Mouse (Mus musculus) heart, adult 8-10 months (tissue): Measurements from ENCODE around the gene Gripap1. TPM values are rescaled to one million over a fixed set of nuclear protein-coding genes. Genes with fewer than 3 reads are reported as not detected.
"Not testable (repeated sequence)": the region's sequence is repeated elsewhere in the genome, so short reads cannot be mapped to it uniquely, and the experiment has no call there.

Experiments
- DNase-seq: peaks from one replicate; pipeline ENCODE4 v3.0.0; 2022; ENCODE audit warnings: low spot score
- total RNA-seq, 4 experiments: library from RNA; stranded (reverse); gene quantifications; 2 replicates each; pipeline ENCODE4 v1.2.4; 2022

Gene Gripap1
- total RNA-seq, 4 experiments from 2014 or later: 23.1 to 26.1 (median 24.7) TPM

DNA sequence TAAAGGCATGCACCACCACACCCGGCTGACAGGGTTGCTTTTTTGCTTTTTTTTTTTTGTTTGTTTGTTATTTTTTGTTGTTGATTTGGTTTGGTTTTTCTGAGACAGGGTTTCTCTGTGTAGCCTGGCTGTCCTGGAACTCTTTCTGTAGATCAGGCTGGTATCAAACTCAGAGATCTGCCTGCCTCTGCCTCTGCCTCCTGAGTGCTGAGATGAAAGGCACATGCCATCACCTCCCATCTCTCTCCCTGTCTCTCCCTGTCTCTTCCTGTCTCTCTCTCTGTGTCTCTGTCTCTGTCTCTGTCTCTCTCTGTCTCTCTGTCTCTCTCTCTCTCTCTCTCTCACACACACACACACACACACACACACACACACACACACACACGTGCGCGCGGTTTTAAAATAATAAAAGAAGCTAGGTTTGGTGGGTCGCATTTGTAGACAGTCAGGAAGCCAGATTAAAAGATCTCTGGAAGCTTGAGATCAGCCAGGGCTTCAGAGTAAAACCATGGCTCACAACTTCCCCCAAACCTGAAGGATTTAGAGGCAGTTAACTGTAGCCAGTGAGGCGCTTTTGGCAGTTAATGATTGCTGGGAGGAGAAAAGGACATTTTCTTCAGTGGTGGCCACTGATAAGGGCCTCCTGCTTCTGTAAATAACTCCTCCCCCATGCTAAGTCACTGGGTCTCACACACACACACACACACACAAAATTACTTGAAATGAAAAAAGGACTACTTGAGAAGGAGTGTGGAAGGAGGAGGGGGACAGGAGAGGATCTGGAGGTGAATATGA, 10.9 kb upstream of the Gripap1 start:
- DNase-seq: no peak

- no peak for DNase-seq
These were observed 10.3 kb upstream of the Gripap1 start for GRCm38 (mm10) chrX:7779294-7779693.

DNA sequence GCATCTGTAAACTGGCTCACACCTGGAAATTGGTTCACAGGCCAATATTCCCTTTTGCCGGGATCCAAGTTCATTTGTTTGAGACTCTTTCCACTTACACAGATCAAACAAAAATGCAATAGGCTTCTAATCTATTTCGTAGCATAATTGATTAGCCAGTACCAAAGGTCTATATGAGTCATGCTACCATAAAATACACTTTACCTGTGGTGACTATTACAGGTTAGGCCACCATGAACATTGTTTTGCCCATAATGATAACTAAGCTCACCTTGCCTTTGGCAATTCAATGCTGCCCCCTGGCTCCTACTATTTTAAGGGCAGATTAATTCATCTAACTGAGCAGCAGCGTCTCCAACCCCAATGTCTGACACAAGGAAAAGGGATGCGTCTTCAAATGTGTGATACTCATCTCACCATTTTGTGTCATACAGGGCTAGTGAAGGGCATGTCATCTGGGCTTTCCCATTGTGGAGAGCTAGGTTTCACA, 6.9 kb upstream of the Gripap1 start:
- DNase-seq: no peak

DNA sequence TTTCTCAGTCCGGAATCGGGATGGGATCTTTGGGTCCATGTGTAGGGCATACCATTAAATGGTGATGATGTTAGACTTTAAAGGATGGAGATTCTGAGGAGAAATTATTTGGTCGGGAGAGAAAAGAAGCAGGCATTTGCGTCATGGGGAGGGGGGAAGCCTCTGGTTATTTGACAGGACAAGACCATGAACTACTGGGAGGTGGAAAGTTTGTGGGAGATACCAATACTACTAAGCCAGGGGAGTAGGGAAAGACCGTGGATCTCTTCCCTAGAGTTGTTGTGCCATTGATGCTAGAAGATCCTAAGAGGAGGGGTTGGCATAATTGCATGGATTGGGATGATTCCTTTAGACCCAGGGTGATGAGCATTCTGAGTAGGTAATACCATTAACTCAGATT, 744 bp downstream of the Gripap1 start:
- DNase-seq: no peak

- DNase-seq: no peak
These were observed 3.8 kb downstream of the Gripap1 start for GRCm38 (mm10) chrX:7793361-7793760.

- no peak for DNase-seq
These were observed 5.5 kb downstream of the Gripap1 start for GRCm38 (mm10) chrX:7795016-7795415.

GRCm38 (mm10) chrX:7797327-7797726, 7.8 kb downstream of the Gripap1 start:
- DNase-seq: no peak

- not testable (repeated sequence) for DNase-seq
These were observed 12.6 kb downstream of the Gripap1 start for GRCm38 (mm10) chrX:7802157-7802556.

DNA sequence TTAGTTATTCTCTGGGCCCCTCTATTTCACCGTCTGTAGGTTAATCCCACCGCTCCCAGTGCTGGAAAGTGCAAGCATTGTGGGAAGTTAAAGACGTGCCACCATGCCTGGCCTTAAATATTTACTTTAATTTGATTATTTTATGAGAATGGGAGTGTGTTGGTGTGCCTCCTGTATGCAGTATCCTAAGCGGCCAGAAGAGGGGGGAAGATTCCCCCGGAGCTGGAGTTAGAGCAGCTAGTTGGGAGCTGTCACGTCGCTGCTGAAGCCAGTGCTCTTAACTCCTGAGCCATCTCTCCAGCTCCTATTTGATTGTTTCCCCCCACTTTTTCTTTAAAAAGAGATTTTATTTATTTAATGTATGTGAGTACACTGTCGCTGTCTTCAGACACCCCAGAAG, 25.5 kb downstream of the Gripap1 start:
- not testable (repeated sequence) for DNase-seq

DNA sequence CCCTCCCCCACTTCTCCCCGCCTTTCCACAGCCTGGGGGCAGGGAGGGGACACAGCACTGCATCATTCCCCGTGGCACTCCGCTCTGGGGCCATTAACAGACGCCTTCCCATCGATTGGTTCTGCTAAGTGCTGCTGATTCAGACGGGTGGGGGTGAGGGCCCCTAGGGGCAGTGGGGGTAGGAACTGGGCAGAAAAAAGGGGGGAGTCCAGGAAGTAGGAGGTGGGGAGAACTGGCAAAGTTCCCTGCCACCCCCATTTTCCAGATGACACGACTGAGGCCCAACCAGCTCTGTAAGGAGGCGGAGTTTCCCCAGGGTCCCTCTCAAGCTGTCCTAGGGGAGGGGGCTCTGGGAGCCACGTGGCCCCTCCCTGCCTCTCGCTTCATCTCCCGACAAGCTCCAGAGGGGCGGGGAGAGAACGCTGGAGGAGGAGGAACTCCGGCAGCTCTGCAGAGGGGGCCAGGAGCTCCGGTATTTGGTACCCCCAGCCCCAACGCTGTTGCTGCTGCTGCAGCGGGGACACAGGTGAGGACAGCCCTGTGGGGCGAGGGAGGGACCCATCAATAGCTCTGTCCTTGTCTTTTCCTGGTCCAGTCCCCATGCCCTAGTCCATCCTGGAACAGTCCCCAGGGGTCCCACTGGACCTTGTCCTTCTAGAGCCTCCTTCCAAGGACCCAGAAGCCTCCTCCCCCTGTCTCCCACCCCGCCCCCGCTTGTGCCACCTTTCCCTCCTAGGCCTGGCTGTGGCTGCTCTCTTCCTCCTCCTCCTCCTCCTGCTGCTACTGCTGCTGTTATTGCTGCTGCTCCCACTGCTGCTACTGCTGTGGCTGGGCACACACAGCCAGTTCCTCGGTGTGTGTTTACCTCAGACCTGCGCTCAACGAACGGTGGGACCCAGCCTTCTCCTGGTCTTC, 32.6 kb downstream of the Gripap1 start, which contains the start of gene Kcnd1:
Kcnd1 (plus strand) TSS at position 425 of the 915 bp plus-strand sequence.
- no peak for DNase-seq

DNA sequence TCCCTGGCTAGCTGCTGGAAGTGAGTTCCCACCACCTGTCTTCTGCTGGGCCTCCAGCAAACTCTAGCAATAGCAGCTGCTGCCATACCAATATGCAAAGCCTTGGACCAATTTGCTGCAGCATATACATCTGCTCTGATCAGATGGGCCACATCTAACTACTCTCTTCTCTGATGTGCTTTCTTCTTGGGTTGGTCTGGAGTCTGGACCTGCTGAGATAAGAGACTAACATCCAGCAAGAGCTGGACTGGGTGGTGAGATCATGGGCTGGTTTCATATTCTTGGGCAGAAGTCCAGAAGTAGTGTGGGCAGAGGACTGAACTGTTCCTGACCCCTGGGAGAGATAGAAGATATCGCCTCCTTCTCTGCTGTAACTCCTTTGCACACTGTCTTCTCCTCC, 47.6 kb downstream of the Gripap1 start:
- DNase-seq: no peak

DNA sequence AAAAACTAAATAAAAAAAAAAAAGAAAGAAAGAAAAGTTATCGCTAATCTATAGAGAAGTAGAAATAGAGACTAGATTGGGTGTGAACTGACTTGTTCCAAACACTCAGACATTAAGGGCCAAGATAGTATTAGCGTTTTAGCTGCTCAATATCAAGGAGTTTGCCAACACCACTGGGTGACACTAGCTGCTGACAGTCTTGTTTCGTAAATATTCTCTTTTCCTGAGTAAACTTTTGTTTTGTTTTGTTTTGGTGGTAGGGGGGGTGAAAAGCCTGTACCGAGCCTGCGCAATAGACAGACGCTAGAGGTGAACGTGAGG, 51.2 kb downstream of the Gripap1 start:
- no peak for DNase-seq

- DNase-seq: peak; percentile 93
These were observed 51.9 kb downstream of the Gripap1 start, which contains the start of gene Otud5 for GRCm38 (mm10) chrX:7841163-7842162. Gene Otud5, plus strand, starts transcription at chrX:7841364.

GRCm38 (mm10) chrX:7842318-7842717, 52.8 kb downstream of the Gripap1 start:
- no peak for DNase-seq

- no peak for DNase-seq
These were observed 58.3 kb downstream of the Gripap1 start for GRCm38 (mm10) chrX:7847845-7848244.

- DNase-seq: no peak
These were observed 65.0 kb downstream of the Gripap1 start for GRCm38 (mm10) chrX:7854578-7854977.

- no peak for DNase-seq
These were observed 69.7 kb downstream of the Gripap1 start for GRCm38 (mm10) chrX:7859191-7859753.

DNA sequence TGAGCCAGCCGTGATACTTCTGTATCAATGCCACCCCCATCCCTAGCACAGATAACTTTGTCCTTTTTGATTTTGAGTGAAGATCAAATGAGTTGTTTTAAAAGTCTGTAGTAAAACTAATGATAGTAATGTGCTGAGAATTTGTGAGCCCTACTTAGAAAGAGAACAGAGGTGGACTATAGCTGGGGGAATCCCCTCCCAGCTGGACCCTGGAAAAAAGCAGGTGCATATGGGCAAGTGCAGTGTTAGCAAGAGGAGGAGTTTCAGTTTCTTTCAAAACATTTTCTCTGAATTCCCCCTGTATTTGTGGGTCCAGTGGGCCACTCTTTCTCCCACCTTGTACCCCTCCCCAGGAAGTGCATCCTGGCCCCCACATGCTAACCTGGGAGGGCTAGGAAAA, 73.6 kb downstream of the Gripap1 start:
- no peak for DNase-seq

- DNase-seq: no peak
These were observed 75.0 kb downstream of the Gripap1 start for GRCm38 (mm10) chrX:7864551-7864950.

DNA sequence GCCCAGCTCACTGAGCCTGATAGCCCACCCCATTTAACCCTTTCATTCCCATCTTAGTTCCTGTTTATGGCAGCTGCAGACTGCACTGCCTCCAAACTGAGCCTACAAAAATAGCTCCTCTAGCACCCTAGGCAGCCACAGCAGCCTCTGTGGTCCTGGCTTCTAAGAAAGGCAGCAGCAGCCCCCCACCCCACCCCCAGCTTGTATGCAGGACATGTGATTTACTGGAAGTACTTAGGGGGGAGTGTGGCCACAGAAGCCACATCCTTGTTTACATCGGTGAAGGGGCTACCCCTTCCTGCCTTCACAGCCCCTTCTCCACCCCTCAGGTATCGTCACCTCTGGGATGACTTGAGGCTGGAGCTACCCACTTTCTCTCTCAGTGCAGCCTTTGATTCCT, 75.8 kb downstream of the Gripap1 start:
- DNase-seq: no peak

- no peak for DNase-seq
These were observed 76.2 kb downstream of the Gripap1 start for GRCm38 (mm10) chrX:7865786-7866185.
